Comparison of ENCODE assay signal across 8 mouse cellular contexts in the genomic region with DNA sequence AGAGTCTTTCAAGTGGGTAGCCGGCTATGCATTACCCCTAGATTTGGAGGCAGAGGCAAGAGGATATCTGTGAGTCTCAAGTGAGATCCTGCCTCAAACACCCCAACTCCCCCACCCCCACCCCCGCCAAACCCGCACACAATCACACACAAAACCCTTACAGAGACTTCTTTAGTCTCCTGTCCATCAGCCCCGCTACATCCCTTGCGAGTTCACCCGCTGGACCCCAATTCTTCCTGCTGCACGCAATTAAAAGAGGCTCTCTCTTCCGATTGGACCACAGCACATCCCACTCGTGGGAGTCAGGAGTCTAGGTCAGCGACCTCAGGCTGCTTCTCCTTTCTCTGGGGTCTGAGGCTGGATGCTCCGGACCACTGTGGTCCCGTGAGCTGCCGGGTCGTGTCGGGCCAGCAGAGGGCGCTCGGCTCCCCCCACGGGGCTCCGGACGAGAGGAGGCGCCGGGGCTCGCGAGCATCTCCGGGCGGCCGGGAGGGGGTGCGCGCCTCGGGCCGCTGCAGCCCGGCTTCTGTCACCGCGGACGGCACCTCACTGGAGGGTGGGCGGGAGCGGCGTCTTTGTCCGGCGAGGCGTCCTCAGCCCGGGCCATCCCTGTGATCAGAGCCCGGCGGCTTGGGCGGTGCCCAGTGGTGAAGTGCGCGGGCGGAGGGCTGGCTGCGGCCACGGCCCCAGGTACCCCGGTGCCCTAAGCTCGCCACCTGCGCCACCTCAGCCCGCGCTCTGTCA. TPM values are rescaled to one million over a fixed set of nuclear protein-coding genes. Genes with fewer than 3 reads are reported as not detected.
DNase-seq lines count a peak whose midpoint lies in the region; ATAC-seq and TF ChIP-seq lines count a peak whose summit lies in the region.

TSS of gene Mtus2 (plus strand) at position 500 of the 744 bp plus-strand sequence.

- no peak within 1 kb of the TSS for H3K27ac ChIP-seq in brown adipose tissue, adult 24 weeks (replicated peaks; ENCODE audit: low read depth, low read length)
- no peak within 1 kb of the TSS for H3K27ac ChIP-seq in embryonic fibroblast, embryonic 13.5 days (ENCODE audit: insufficient read depth, low read length)
- H3K27ac ChIP-seq in limb, embryonic 11.5 days (replicated peaks; ENCODE audit: low read depth, low read length) = no peak within 1 kb of the TSS
- H3K27ac ChIP-seq in midbrain, embryonic 12.5 days (replicated peaks) = peak within 1 kb of the TSS; percentile 30; the same call in 1 of the 2 replicates

- peak; percentile 85 for ATAC-seq in limb, embryonic 11.5 days (ENCODE audit: insufficient number of reproducible peaks, low FRiP score, low TSS enrichment, low read depth)
- ATAC-seq in midbrain, embryonic 12.5 days (ENCODE audit: low FRiP score, low read depth) = peak; percentile 96
- no peak for ATAC-seq in activated CD4-positive, CD25-positive, alpha-beta regulatory T cell, adult 4 months

- H3K9me3 ChIP-seq in limb, embryonic 11.5 days (ENCODE audit: control insufficient read depth, low read length) = no peaks in the 10 kb centered on the region; the same call in 1 of the 2 replicates
- no peaks in the 10 kb centered on the region for H3K9me3 ChIP-seq in midbrain, embryonic 12.5 days

- WGBS in limb, embryonic 11.5 days = under 1% methylated on average over 54 of the region's 55 CpGs
- 1% methylated on average over 55 of the region's 55 CpGs for WGBS in midbrain, embryonic 12.5 days

- peak within 1 kb of the TSS; percentile 93 for H3K4me2 ChIP-seq in limb, embryonic 11.5 days (ENCODE audit: low read depth, severe bottlenecking)
- H3K4me2 ChIP-seq in midbrain, embryonic 12.5 days (replicated peaks) = peak within 1 kb of the TSS; percentile 98

- TF ChIP-seq CTCF in embryonic fibroblast, embryonic 13.5 days (IDR thresholded peaks at IDR 0.05; ENCODE audit: borderline replicate concordance, insufficient read depth, low read length) = peak; percentile 59

- peak within 1 kb of the TSS; percentile 30; the same call in 1 of the 2 replicates for H3K9ac ChIP-seq in limb, embryonic 11.5 days (ENCODE audit: low read length)
- H3K9ac ChIP-seq in midbrain, embryonic 12.5 days (replicated peaks) = peak within 1 kb of the TSS; percentile 71

- H3K4me1 ChIP-seq in brown adipose tissue, adult 24 weeks (ENCODE audit: control insufficient read depth, insufficient read depth, insufficient read length, low read length) = no peaks in the 10 kb centered on the region
- H3K4me1 ChIP-seq in embryonic fibroblast, embryonic 13.5 days (ENCODE audit: control insufficient read depth, insufficient read depth, low read length) = no peaks in the 10 kb centered on the region
- H3K4me1 ChIP-seq in limb, embryonic 11.5 days (ENCODE audit: control insufficient read depth, insufficient read depth, low read length) = peaks cover 5% of the 10 kb centered on the region; the same call in 1 of the 2 replicates
- H3K4me1 ChIP-seq in midbrain, embryonic 12.5 days = peaks cover 17% of the 10 kb centered on the region

- peak; percentile 41 for DNase-seq in heart, adult 8-10 months (ENCODE audit: low spot score)
- peak; percentile 28 to 62 for DNase-seq in kidney, adult 8-10 months
- peak; percentile 92 for DNase-seq in limb, embryonic 11.5 days (ENCODE audit: low spot score)
- DNase-seq in spleen, adult 12 weeks (ENCODE audit: low spot score) = peak; percentile 37

- H3K27me3 ChIP-seq in limb, embryonic 11.5 days (ENCODE audit: control insufficient read depth, insufficient read depth, low read length) = peaks cover 31% of the 10 kb centered on the region
- H3K27me3 ChIP-seq in midbrain, embryonic 12.5 days = peaks cover 34% of the 10 kb centered on the region

- no peaks in the 10 kb centered on the region for H3K36me3 ChIP-seq in limb, embryonic 11.5 days (ENCODE audit: control insufficient read depth, insufficient read depth, low read length)
- H3K36me3 ChIP-seq in midbrain, embryonic 12.5 days = no peaks in the 10 kb centered on the region

- TF ChIP-seq POLR2A in embryonic fibroblast, embryonic 13.5 days (IDR thresholded peaks at IDR 0.05; ENCODE audit: low read depth, low read length) = no peak

- peak within 1 kb of the TSS; percentile 42 for H3K4me3 ChIP-seq in brown adipose tissue, adult 24 weeks (ENCODE audit: insufficient read depth, low read depth, low read length)
- peak within 1 kb of the TSS; percentile 23 for H3K4me3 ChIP-seq in embryonic fibroblast, embryonic 13.5 days (ENCODE audit: insufficient read depth, low read length)
- H3K4me3 ChIP-seq in limb, embryonic 11.5 days (ENCODE audit: low read depth, low read length) = peak within 1 kb of the TSS; percentile 47
- H3K4me3 ChIP-seq in midbrain, embryonic 12.5 days = peak within 1 kb of the TSS; percentile 73

RNA-seq across cellular contexts. Expression of gene Mtus2, which starts in this region (rescaled TPM):
- polyA plus RNA-seq in brown adipose tissue, adult 24 weeks (2012; ENCODE audit: insufficient read depth, insufficient read length, missing spikeins) = 1.8 and 3.4 TPM in 2 replicates
- 6.8 and 7.5 TPM in 2 replicates for polyA plus RNA-seq in embryonic fibroblast, embryonic 13.5 days (2011; ENCODE audit: insufficient read length, low read depth, missing spikeins)
- 100 to 1,000 TPM in 1 of 4 experiments, 10 to 100 TPM in 3; 77.3 to 126 (median 92.3) TPM for total RNA-seq in heart, adult 8-10 months (2022)
- 4.0 and 4.2 TPM in 2 replicates for polyA plus RNA-seq in limb, embryonic 11.5 days (2014; fragmentation: Nextera tagmentation; extraction: Ambion mirVana)
- 24.0 and 25.4 TPM in 2 replicates for polyA plus RNA-seq in midbrain, embryonic 12.5 days (2016; fragmentation: Nextera tagmentation; extraction: Ambion mirVana)
- 1 to 10 TPM; 3.9 to 8.1 TPM for polyA plus RNA-seq in activated CD4-positive, CD25-positive, alpha-beta regulatory T cell, adult 4 months (2017; shearing (Covaris generic))

Comparison
In these comparisons a context has a peak if more than half of its experiments do, and no peak if none do; other contexts are left out.
1. H3K4me3 ChIP-seq: peak in every context shown above with its lines; median percentile 73 in midbrain, embryonic 12.5 days; 47 in limb, embryonic 11.5 days; 42 in brown adipose tissue, adult 24 weeks; 23 in embryonic fibroblast, embryonic 13.5 days.
2. DNase-seq: peak in every context shown above with its lines; median percentile 92 in limb, embryonic 11.5 days; 45 in kidney, adult 8-10 months; 41 in heart, adult 8-10 months; 37 in spleen, adult 12 weeks.